Mouse (Mus musculus) macrophage (primary cell): Measurements from ENCODE around the gene Sept10. TPM values are rescaled to one million over a fixed set of nuclear protein-coding genes. Genes with fewer than 3 reads are reported as not detected.
A peak's percentile ranks its signal among the peaks of the same experiment; 100 is the strongest.

Source experiments
- H3K27ac ChIP-seq: fragments of 350-480 bp; formaldehyde crosslinking; 2 replicates; pipeline ENCODE4 v1.9.0; 2021
- H3K36me3 ChIP-seq: fragments of 350-480 bp; formaldehyde crosslinking; 2 replicates; pipeline ENCODE4 v1.9.0; 2021; ENCODE audit errors: inconsistent target
- H3K4me3 ChIP-seq: fragments of 350-480 bp; formaldehyde crosslinking; 2 replicates; pipeline ENCODE4 v1.9.0; 2021; ENCODE audit errors: inconsistent target
- H3K79me2 ChIP-seq: fragments of 350-480 bp; formaldehyde crosslinking; 2 replicates; pipeline ENCODE4 v1.9.0; 2021; ENCODE audit errors: inconsistent target
- WGBS: methylation state at CpG from one replicate; pipeline ENCODE4 v1.1.7; 2026; ENCODE audit warnings: inconsistent platforms; ENCODE audit not compliant: missing documents; 5-methylcytosine and 5-hydroxymethylcytosine counted together
- polyA plus RNA-seq: library from polyadenylated mRNA; stranded (reverse); fragments of 250-400 nt; gene quantifications from 3 replicates; pipeline ENCODE4 v1.2.4, GENCODE M21; 2018; ENCODE audit warnings: inconsistent platforms
- total RNA-seq, 78 experiments: library from RNA; depleted of rRNA; stranded (reverse); fragments of 250-400 nt; gene quantifications; 1 replicate in 9 of 78; 2 replicates in 24 of 78; 3 replicates in 43 of 78; 4 replicates in 2 of 78; pipeline ENCODE4 v1.2.4; 2018; ENCODE audit warnings: inconsistent platforms in 56 of 78

Sept10 gene
- 10 to 100 TPM in 19 of 26 experiments, 1 to 10 TPM in 7; 7.7 to 21.8 (median 14.4) TPM for total RNA-seq (2018; cell fraction: chromatin; rRNA removed)
- 10 to 100 TPM in 5 of 26 experiments, 1 to 10 TPM in 21; 6.5 to 11.9 (median 7.7) TPM for total RNA-seq (2018; cell fraction: cytosol; rRNA removed)
- total RNA-seq (2018; cell fraction: nucleus; rRNA removed) = 10 to 100 TPM in 15 of 26 experiments, 1 to 10 TPM in 11; 6.0 to 20.0 (median 10.2) TPM
- polyA plus RNA-seq = 5.6 to 10.3 TPM (median 8.2 TPM) in 3 replicates

- H3K27ac ChIP-seq = peak within 1 kb of the TSS; percentile 47
- under 1% methylated on average over 82 of the region's 84 CpGs for WGBS
- peaks cover 86% of the 10 kb centered on the region for H3K79me2 ChIP-seq
- H3K4me3 ChIP-seq = peak within 1 kb of the TSS; percentile 73
- H3K36me3 ChIP-seq = no peaks in the 10 kb centered on the region
These were observed at the start of gene Sept10, which contains the start of gene Sowahc for GRCm38 (mm10) chr10:59221473-59222270. TSS of gene Sept10 (minus strand) at chr10:59221847. TSS of gene Sowahc (plus strand) at chr10:59221953.

DNA sequence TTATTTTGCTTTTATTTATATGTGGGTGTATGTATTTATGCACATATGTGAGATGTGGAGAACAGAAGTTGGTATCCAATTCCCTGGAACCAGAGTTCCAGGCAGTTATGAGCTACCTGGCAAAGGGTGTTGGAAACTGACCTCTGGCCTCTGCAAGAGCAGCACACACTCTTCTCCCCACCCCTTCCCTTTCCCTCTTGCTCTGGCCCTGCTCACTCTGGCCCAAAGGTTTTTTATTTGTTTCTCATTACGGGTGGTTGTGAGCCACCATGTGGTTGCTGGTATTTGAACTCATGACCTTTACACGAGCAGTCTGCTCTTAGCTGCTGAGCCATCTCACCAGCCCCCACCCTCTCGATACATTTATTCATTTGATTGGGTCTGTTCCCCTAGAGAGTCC, 47.1 kb upstream of the Sept10 start:
- Histone ChIP-seq H3K36me3 (no peaks in the 10 kb centered on the region), H3K4me3 (no peak overlapping the region), H3K79me2 (no peaks in the 10 kb centered on the region), H3K27ac (no peak overlapping the region)
- 77% methylated on average over 3 of the region's 3 CpGs for WGBS

DNA sequence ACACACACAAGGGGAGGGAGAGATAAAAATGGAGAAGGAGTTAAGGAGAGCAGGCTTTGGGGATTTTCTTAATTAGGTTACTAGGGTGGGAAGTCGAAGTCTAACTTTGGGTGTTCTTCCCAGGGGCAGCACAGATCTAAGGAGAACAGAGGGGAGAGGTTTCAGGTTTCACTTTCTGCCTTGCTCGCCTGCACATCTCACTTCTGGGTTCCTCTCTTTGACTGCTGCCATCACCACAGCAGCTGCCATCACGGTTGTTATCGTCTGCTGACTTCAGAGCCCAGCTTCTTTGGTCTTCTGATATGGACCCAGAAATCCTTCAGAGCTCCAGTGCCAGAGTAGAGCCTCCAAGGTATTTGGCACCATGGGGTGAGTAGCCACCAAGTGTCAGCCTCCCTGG, 46.5 kb upstream of the Sept10 start:
- 18% methylated on average over 4 of the region's 4 CpGs for WGBS
- Histone ChIP-seq H3K4me3 (no peak overlapping the region), H3K27ac (no peak overlapping the region), H3K79me2 (no peaks in the 10 kb centered on the region), H3K36me3 (no peaks in the 10 kb centered on the region)

DNA sequence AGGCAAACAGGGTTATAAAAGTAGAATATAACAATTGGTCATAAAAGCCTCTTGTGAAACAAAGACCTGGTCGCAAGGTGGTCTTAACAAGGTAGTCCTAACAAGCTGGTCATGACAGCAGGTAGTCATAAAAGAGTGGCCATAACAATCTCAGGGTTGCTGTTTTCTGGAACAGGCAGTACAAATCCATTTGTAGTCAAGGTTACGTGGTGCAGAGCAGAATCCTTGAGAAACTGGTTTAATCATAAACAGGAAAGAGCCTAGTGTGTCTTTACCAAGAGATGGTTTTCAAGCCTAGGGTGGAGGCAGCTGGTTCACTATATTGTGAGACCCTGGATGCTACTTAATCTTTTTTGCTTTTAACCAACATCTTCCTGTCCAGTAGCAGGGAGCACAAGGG, 45.6 kb upstream of the Sept10 start:
- 90% methylated on average over 2 of the region's 2 CpGs for WGBS
- H3K27ac ChIP-seq = no peak overlapping the region
- H3K4me3 ChIP-seq = no peak overlapping the region
- no peaks in the 10 kb centered on the region for H3K79me2 ChIP-seq
- no peaks in the 10 kb centered on the region for H3K36me3 ChIP-seq

DNA sequence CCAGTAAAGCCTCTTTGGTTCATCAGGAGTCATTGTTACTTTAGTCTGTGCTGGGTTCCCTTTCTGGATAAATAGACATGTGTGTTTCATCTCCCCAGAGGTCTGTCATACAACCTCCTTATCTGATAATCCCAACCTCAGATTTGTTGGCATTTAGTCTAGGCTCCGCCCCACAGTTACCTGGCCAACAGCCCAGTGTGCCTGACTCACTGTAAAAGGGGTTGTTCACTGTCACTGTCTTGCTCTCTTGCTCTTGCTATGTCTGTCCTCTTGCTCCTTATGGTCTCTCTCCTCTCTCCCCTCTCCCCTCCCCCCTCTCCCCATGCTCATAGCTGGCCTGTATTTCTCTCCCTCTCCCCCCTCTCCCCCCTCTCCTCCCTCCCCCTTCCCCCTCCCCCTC, 44.5 kb upstream of the Sept10 start:
- Histone ChIP-seq H3K79me2 (no peaks in the 10 kb centered on the region), H3K36me3 (no peaks in the 10 kb centered on the region), H3K4me3 (peak overlapping the region; percentile 10; the same call in 1 of the 2 replicates), H3K27ac (peak overlapping the region; percentile 80)
- 56% methylated on average over 1 of the region's 1 CpGs for WGBS

- WGBS = 3% methylated on average over 4 of the region's 4 CpGs
- H3K79me2 ChIP-seq = no peaks in the 10 kb centered on the region
- H3K36me3 ChIP-seq = no peaks in the 10 kb centered on the region
- H3K27ac ChIP-seq = peak overlapping the region; percentile 80
- H3K4me3 ChIP-seq = peak overlapping the region; percentile 10; the same call in 1 of the 2 replicates
These were observed 44.0 kb upstream of the Sept10 start for GRCm38 (mm10) chr10:59265674-59266073.

DNA sequence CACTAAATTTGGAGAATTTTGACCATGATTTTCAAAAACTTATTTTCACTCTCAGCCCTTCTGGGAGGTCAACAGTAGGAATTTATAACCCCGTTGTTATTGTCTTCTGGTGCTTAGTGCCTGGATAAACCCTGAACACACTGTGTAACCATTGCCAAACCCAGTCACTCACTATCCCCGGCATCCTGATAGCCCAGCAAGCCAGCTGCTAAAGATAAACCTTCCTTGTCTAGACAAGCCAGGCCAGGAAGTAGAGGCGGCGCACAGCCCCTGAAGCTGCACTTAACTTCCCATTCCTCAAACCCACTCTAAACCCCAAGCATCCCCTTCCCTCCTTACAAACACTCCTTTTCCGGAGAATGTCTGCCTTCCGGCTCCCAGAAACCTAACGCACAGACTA, 43.4 kb upstream of the Sept10 start:
- WGBS = 2% methylated on average over 7 of the region's 7 CpGs
- H3K79me2 ChIP-seq = no peaks in the 10 kb centered on the region
- H3K36me3 ChIP-seq = no peaks in the 10 kb centered on the region
- H3K27ac ChIP-seq = peak overlapping the region; percentile 80
- peak overlapping the region; percentile 10; the same call in 1 of the 2 replicates for H3K4me3 ChIP-seq

DNA sequence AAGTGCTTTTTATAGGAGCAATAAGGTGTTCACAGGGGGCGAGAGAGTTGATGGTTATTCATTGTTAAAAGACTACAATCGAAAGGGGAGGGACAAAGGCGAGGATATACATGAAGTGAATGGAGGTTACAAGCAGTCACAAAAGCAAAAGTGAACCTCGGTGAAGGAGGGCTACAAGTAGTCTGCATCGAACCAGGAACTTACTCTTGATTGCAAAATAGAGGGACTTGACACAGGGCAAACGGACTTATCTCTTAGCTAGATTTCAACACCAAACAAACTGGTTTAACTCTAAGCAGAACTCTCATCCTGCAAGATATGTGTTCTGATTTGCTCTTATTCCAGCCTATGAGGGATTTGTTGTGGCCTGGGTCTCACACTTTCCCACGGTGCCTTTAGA, 41.3 kb upstream of the Sept10 start:
- no peak overlapping the region for H3K4me3 ChIP-seq
- no peaks in the 10 kb centered on the region for H3K36me3 ChIP-seq
- WGBS = 19% methylated on average over 7 of the region's 7 CpGs
- no peak overlapping the region for H3K27ac ChIP-seq
- H3K79me2 ChIP-seq = no peaks in the 10 kb centered on the region

- Histone ChIP-seq H3K36me3 (no peaks in the 10 kb centered on the region), H3K79me2 (no peaks in the 10 kb centered on the region), H3K4me3 (no peak overlapping the region), H3K27ac (no peak overlapping the region)
- WGBS = 67% methylated on average over 1 of the region's 1 CpGs
These were observed 40.4 kb upstream of the Sept10 start for GRCm38 (mm10) chr10:59262021-59262420.

- WGBS = 92% methylated on average over 3 of the region's 3 CpGs
- no peak overlapping the region for H3K27ac ChIP-seq
- no peak overlapping the region for H3K4me3 ChIP-seq
These were observed 40.0 kb upstream of the Sept10 start for GRCm38 (mm10) chr10:59261603-59262002.

GRCm38 (mm10) chr10:59259572-59259971, 37.9 kb upstream of the Sept10 start:
- no peak overlapping the region for H3K4me3 ChIP-seq
- WGBS = 94% methylated on average over 6 of the region's 6 CpGs
- H3K79me2 ChIP-seq = no peaks in the 10 kb centered on the region
- no peaks in the 10 kb centered on the region for H3K36me3 ChIP-seq
- no peak overlapping the region for H3K27ac ChIP-seq

More at GRCm38 (mm10) chr10:59261603-59262002, 40.0 kb upstream of the Sept10 start:
- Histone ChIP-seq H3K79me2 (no peaks in the 10 kb centered on the region), H3K36me3 (no peaks in the 10 kb centered on the region)

DNA sequence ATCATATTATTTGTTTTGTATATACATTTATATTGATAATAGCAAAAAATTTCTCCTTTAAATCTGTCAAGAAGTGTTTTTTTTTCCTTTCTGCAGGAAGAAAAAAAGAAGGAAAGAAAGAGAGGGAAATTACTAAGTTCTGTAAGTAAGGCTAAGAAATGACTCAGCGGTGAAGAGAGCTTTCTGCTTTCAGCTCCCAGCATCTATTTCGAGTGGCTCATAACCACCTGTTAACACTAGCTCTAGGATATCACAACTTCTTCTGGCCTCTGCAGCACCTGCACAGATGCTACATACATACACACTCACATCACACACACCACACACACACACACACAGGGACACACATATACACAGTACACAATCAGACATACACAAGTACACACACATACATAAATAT, 34.9 kb upstream of the Sept10 start:
- Histone ChIP-seq H3K79me2 (no peaks in the 10 kb centered on the region), H3K4me3 (no peak overlapping the region), H3K36me3 (no peaks in the 10 kb centered on the region), H3K27ac (no peak overlapping the region)
- 95% methylated on average over 2 of the region's 2 CpGs for WGBS

DNA sequence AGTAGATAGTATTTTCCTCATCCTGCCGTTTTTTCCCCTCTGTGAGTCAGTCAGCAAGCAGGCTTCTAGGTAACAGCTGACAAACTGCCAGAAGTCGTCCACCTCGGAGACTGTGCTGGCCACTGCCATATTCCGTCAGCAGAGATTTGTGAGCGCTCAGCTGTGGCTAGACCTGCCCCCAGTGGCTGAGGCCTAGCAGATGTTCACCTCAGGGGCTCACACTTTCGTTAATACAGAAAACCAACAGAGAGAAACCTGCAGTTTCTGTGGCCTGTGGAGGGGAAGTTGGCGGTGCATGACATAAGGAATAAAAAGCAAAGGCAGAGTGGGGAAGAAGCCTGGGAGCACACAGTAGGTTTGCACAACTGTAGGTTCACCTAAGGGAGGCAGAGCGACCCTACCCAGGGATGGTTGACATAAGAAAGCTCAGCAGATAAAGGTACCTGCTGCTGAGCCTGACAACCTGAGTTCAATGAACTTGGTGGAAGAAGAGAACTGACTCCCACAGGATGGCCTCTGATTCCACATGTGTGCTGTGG, 32.0 kb upstream of the Sept10 start:
- 73% methylated on average over 8 of the region's 8 CpGs for WGBS
- H3K4me3 ChIP-seq = no peak overlapping the region
- no peaks in the 10 kb centered on the region for H3K36me3 ChIP-seq
- H3K27ac ChIP-seq = no peak overlapping the region
- no peaks in the 10 kb centered on the region for H3K79me2 ChIP-seq

DNA sequence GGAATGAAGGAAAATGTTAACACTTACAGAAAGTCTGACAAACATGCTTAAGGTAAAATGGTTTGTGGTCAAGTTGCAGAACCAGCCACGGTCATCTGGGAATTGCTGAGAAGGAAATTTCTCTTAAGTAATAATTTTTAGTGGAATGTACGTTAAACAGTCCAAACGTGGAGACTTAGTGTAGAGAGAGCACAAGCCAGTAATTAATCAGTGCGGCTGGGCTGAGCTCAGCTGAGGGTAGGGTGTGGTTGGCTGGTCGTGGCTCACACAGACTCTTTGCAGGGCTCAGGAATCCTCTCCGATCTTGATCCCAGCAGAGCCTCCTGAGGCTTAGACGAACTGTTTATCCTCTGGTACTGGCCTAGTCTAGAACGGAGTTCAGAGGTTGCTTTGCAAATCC, 30.7 kb upstream of the Sept10 start:
- Histone ChIP-seq H3K4me3 (no peak overlapping the region), H3K36me3 (no peaks in the 10 kb centered on the region), H3K27ac (no peak overlapping the region), H3K79me2 (no peaks in the 10 kb centered on the region)
- 81% methylated on average over 8 of the region's 8 CpGs for WGBS

GRCm38 (mm10) chr10:59251980-59252379, 30.3 kb upstream of the Sept10 start:
- no peak overlapping the region for H3K27ac ChIP-seq
- H3K79me2 ChIP-seq = no peaks in the 10 kb centered on the region
- WGBS = 59% methylated on average over 2 of the region's 2 CpGs
- H3K4me3 ChIP-seq = no peak overlapping the region
- H3K36me3 ChIP-seq = no peaks in the 10 kb centered on the region
